Mouse (Mus musculus) stomach, embryonic 14.5 days (tissue): Measurements from ENCODE around the gene Ino80b. TPM values are rescaled to one million over a fixed set of nuclear protein-coding genes. Genes with fewer than 3 reads are reported as not detected.

Source experiments
- ATAC-seq: fragments of 200-750 bp; cut with Nextera tagmentation; 2 replicates; pipeline ENCODE4 v1.8.0; 2017; ENCODE audit warnings: low read depth, moderate TSS enrichment; ENCODE audit not compliant: insufficient number of reproducible peaks, insufficient read depth, low FRiP score
- H3K27ac ChIP-seq: fragments of 300-500 bp; sonication (generic); 2 replicates; pipeline ENCODE4 v1.5.1; 2014; ENCODE audit warnings: mild to moderate bottlenecking, low read length, moderate library complexity, mixed read lengths
- H3K27me3 ChIP-seq: fragments of 300-500 bp; sonication (generic); 2 replicates; pipeline ENCODE4 v1.6.1; 2014; ENCODE audit warnings: low read length, control low read depth, mixed read lengths; ENCODE audit not compliant: control insufficient read depth, insufficient read depth
- H3K36me3 ChIP-seq: fragments of 300-500 bp; sonication (generic); 2 replicates; pipeline ENCODE4 v1.6.1; 2014; ENCODE audit warnings: mild to moderate bottlenecking, control low read depth, low read length, moderate library complexity, mixed read lengths; ENCODE audit not compliant: control insufficient read depth, insufficient read depth
- H3K4me1 ChIP-seq: fragments of 300-500 bp; sonication (generic); 2 replicates; pipeline ENCODE4 v1.6.1; 2014; ENCODE audit warnings: low read length, control low read depth, mixed read lengths; ENCODE audit not compliant: control insufficient read depth, insufficient read depth
- H3K4me2 ChIP-seq: fragments of 300-500 bp; sonication (generic); replicated peaks from 2 replicates; pipeline ENCODE4 v1.6.1; 2014; ENCODE audit warnings: low read depth, low read length, control low read depth
- H3K4me3 ChIP-seq: fragments of 300-500 bp; sonication (generic); 2 replicates; pipeline ENCODE4 v1.5.1; 2014; ENCODE audit warnings: low read depth, low read length, control low read depth
- H3K9ac ChIP-seq: fragments of 300-500 bp; sonication (generic); replicated peaks from 2 replicates; pipeline ENCODE4 v1.6.1; 2014; ENCODE audit warnings: low read depth, mild to moderate bottlenecking, control low read depth, low read length, moderate library complexity, mixed read lengths
- H3K9me3 ChIP-seq: fragments of 300-500 bp; sonication (generic); 2 replicates; pipeline ENCODE4 v1.6.1; 2016; ENCODE audit warnings: low read depth, low read length, control low read depth; ENCODE audit not compliant: control insufficient read depth
- WGBS: fragments of 180-500 bp; shearing (Covaris S2); extraction: QIAGEN DNeasy Blood & Tissue Kit; methylation state at CpG from one replicate; pipeline ENCODE4 v1.1.7; 2014; 5-methylcytosine and 5-hydroxymethylcytosine counted together
- polyA plus RNA-seq: library from polyadenylated mRNA; unstranded; fragments of >200 nt; fragmentation: Nextera tagmentation; extraction: Ambion mirVana; gene quantifications from 2 replicates; pipeline ENCODE4 v1.2.1, GENCODE M21; 2014

Gene Ino80b
- polyA plus RNA-seq, 1 experiment from 2014 or later = 13.6 TPM

DNA sequence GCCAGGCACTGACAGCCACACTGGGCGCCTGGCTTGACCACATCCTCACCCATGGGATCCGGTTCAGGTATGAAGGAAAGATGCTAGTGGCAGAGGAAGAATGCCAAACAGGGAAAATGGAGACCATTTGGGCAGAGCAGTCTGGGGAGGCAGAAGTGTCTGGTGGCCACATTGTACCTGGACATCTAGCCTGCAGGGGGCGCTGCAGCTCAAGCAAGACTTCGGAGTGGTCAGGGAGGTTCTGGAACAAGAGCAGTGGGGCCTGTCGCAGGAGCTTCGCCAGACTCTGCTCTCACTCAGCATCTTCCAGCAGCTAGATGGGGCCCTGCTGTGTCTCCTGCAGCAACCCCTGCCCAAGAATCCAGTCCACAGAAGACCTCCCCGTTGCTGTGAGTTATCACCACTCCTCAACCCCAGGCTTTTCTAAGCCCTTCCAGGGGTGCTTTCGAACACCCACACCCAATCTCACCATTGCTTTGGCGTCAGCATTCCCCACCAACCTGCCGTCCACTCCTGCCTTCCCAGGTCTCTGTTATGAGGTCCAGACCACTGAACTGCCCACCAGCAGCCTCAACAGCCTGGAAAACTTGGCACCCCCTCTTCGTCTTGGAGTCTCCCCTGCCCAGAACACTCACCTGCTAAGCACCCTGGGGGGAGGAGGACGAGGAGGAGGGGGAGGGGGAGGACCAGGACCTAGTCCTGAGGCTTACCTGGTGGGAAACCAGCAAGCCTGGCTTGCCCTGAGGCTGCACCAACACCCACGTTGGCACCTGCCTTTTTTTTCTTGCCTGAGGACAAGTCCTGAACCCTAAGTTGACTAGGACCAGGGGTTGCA is 17.4 kb downstream of the Ino80b start:
- peaks cover 4% of the 10 kb centered on the region; the same call in 1 of the 2 replicates for H3K36me3 ChIP-seq
- peaks cover 22% of the 10 kb centered on the region for H3K4me1 ChIP-seq
- peak overlapping the region; percentile 96; the same call in 1 of the 2 replicates for H3K4me3 ChIP-seq
- ATAC-seq = 0 out of 2 replicates have a peak, but pooled peaks have one; percentile 31
- H3K27ac ChIP-seq = no peak overlapping the region
- H3K9me3 ChIP-seq = no peaks in the 10 kb centered on the region
- H3K27me3 ChIP-seq = no peaks in the 10 kb centered on the region
- H3K9ac ChIP-seq = peak overlapping the region; percentile 94; the same call in 1 of the 2 replicates
- H3K4me2 ChIP-seq = peak overlapping the region; percentile 87
- 36% methylated on average over 13 of the region's 13 CpGs for WGBS

DNA sequence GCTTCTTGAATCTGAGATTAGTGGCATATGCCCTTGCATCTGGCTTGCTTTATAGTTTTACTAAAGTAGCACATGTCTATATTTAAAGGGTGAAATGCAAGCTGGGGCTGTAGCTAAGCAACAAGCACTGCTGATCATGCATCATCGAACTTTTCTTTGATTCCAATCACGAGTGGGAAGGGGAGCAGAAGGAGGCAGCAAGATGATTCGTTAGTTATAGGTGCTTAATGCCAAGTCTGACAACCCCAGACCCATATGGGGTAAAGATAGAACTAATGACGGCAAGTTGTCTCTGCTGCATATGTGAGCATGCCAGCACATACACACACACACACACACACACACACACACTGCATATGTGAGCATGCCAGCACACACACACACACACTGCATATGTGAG is 21.1 kb downstream of the Ino80b start:
- 78% methylated on average over 4 of the region's 4 CpGs for WGBS

GRCm38 (mm10) chr6:83103130-83103650 is 22.0 kb downstream of the Ino80b start:
- Histone ChIP-seq H3K36me3 (no peaks in the 10 kb centered on the region), H3K27ac (no peak overlapping the region), H3K4me1 (peaks cover 15% of the 10 kb centered on the region), H3K4me3 (no peak overlapping the region), H3K9ac (no peak overlapping the region), H3K4me2 (0 out of 2 replicates have a peak overlapping the region, but pooled peaks have one; percentile 91), H3K9me3 (no peaks in the 10 kb centered on the region), H3K27me3 (no peaks in the 10 kb centered on the region)
- WGBS = 35% methylated on average over 11 of the region's 11 CpGs
- no peak for ATAC-seq

More for the DNA sequence above, 21.1 kb downstream of the Ino80b start:
- Histone ChIP-seq H3K4me3 (no peak overlapping the region), H3K36me3 (no peaks in the 10 kb centered on the region), H3K27me3 (no peaks in the 10 kb centered on the region), H3K4me2 (no peak overlapping the region), H3K4me1 (peaks cover 19% of the 10 kb centered on the region), H3K9me3 (no peaks in the 10 kb centered on the region), H3K27ac (no peak overlapping the region), H3K9ac (no peak overlapping the region)
- ATAC-seq = no peak

- H3K4me2 ChIP-seq = peak overlapping the region; percentile 91
- peaks cover 10% of the 10 kb centered on the region; the same call in 1 of the 2 replicates for H3K4me1 ChIP-seq
- no peaks in the 10 kb centered on the region for H3K9me3 ChIP-seq
- no peaks in the 10 kb centered on the region for H3K36me3 ChIP-seq
- no peaks in the 10 kb centered on the region for H3K27me3 ChIP-seq
- peak overlapping the region; percentile 72 for H3K4me3 ChIP-seq
- ATAC-seq = peak; percentile 80
- H3K9ac ChIP-seq = peak overlapping the region; percentile 57
- under 1% methylated on average over 74 of the region's 74 CpGs for WGBS
- peak overlapping the region; percentile 81 for H3K27ac ChIP-seq
Observed at GRCm38 (mm10) chr6:83101688-83102556, 23.3 kb downstream of the Ino80b start.

DNA sequence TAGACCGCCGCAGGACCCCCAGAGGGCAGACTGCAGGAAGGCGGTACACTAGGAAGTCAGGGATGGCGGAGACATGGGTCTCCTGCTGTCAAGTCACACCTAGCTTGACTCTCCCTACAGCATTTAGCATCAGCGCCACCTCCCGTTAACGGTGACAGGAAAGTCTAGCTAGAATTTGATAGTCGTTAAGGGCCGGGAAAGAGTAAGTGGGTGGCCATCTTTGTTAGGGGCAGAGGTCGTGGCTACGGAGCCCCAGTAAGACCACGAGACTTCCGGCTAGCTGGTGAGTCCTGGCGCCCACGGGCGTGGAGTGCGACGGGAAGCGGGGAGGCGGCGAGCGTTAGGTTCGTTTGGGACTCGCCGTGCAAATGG is 23.9 kb downstream of the Ino80b start, which contains the start of the genes Ccdc142 and Gm42688:
Gene Ccdc142 (plus strand): TSS at position 286 of the 372 bp plus-strand sequence.
Gene Gm42688 (plus strand): TSS at position 302 of the 372 bp plus-strand sequence.
- peak within 1 kb of the TSS; percentile 81 for H3K27ac ChIP-seq
- peak; percentile 87 for ATAC-seq
- H3K4me1 ChIP-seq = peaks cover 10% of the 10 kb centered on the region; the same call in 1 of the 2 replicates
- peak within 1 kb of the TSS; percentile 57 for H3K9ac ChIP-seq
- peak within 1 kb of the TSS; percentile 72 for H3K4me3 ChIP-seq
- H3K36me3 ChIP-seq = no peaks in the 10 kb centered on the region
- under 1% methylated on average over 25 of the region's 25 CpGs for WGBS
- no peaks in the 10 kb centered on the region for H3K9me3 ChIP-seq
- H3K27me3 ChIP-seq = no peaks in the 10 kb centered on the region
- H3K4me2 ChIP-seq = peak within 1 kb of the TSS; percentile 91

- 38% methylated on average over 2 of the region's 2 CpGs for WGBS
- no peak overlapping the region for H3K4me3 ChIP-seq
- H3K4me1 ChIP-seq = peaks cover 10% of the 10 kb centered on the region; the same call in 1 of the 2 replicates
- no peak overlapping the region for H3K9ac ChIP-seq
- H3K27ac ChIP-seq = no peak overlapping the region
- ATAC-seq = no peak
- H3K36me3 ChIP-seq = no peaks in the 10 kb centered on the region
- no peak overlapping the region for H3K4me2 ChIP-seq
- no peaks in the 10 kb centered on the region for H3K27me3 ChIP-seq
- no peaks in the 10 kb centered on the region for H3K9me3 ChIP-seq
Observed at GRCm38 (mm10) chr6:83098411-83098810, 26.8 kb downstream of the Ino80b start.

DNA sequence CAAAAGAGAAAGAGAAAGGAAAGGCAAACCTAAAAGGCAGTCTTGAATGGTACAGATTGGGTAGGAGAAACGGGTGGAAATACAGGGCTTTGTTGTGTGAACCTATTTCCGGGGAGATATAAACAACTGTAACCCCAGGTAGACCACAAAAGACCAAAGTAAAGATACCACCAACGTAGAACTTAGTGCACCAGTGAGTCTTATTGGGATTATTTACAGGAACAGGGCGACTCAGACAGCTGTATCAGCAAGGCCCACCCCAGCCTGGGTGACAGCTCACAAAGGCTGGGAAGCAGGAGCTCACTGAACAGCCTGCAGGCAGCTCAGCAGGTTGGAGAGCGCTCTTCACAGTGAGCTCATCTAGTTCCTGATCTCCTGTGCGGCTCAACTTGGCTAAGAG is 29.3 kb downstream of the Ino80b start:
- H3K27ac ChIP-seq = no peak overlapping the region

More for the DNA sequence above, 29.3 kb downstream of the Ino80b start:
- H3K9me3 ChIP-seq = no peaks in the 10 kb centered on the region
- H3K4me3 ChIP-seq = no peak overlapping the region
- H3K27me3 ChIP-seq = no peaks in the 10 kb centered on the region
- ATAC-seq = no peak
- no peak overlapping the region for H3K4me2 ChIP-seq
- WGBS = 42% methylated on average over 6 of the region's 6 CpGs
- H3K9ac ChIP-seq = no peak overlapping the region
- no peaks in the 10 kb centered on the region for H3K36me3 ChIP-seq
- no peaks in the 10 kb centered on the region for H3K4me1 ChIP-seq
